Mouse (Mus musculus) kidney, postnatal 0 days (tissue): ENCODE measurements around the gene Tac4. TPM values are rescaled to one million over a fixed set of nuclear protein-coding genes. Genes with fewer than 3 reads are reported as not detected.

Experiments
- ATAC-seq: fragments of 200-750 bp; cut with Nextera tagmentation; replicated peaks from 2 replicates; pipeline ENCODE4 v1.8.0; 2017; ENCODE audit warnings: low read depth, moderate number of reproducible peaks, moderate TSS enrichment, moderate library complexity; ENCODE audit not compliant: low FRiP score
- DNase-seq: peaks from one replicate; pipeline ENCODE4 v3.0.0-alpha.2; 2016; ENCODE audit warnings: low spot score
- H3K27ac ChIP-seq: fragments of 300-500 bp; sonication (generic); 2 replicates; pipeline ENCODE4 v1.5.1; 2014; ENCODE audit warnings: mild to moderate bottlenecking
- H3K27me3 ChIP-seq: fragments of 300-500 bp; sonication (generic); 2 replicates; pipeline ENCODE4 v1.6.1; 2014; ENCODE audit warnings: low read length, mixed read lengths; ENCODE audit not compliant: insufficient read depth
- H3K36me3 ChIP-seq: fragments of 300-500 bp; sonication (generic); 2 replicates; pipeline ENCODE4 v1.6.1; 2014; ENCODE audit warnings: low read length, mixed read lengths; ENCODE audit not compliant: insufficient read depth
- H3K4me1 ChIP-seq: fragments of 300-500 bp; sonication (generic); replicated peaks from 2 replicates; pipeline ENCODE4 v1.6.1; 2014; ENCODE audit warnings: antibody characterized with exemption, low read length, mixed read lengths; ENCODE audit not compliant: insufficient read depth
- H3K4me2 ChIP-seq: fragments of 300-500 bp; sonication (generic); 2 replicates; pipeline ENCODE4 v1.6.1; 2014; ENCODE audit warnings: mild to moderate bottlenecking, low read length, moderate library complexity, mixed read lengths
- H3K4me3 ChIP-seq: fragments of 300-500 bp; sonication (generic); replicated peaks from 2 replicates; pipeline ENCODE4 v1.5.1; 2014; ENCODE audit warnings: low read depth, low read length
- H3K9ac ChIP-seq: fragments of 300-500 bp; sonication (generic); 2 replicates; pipeline ENCODE4 v1.6.1; 2014; ENCODE audit warnings: low read depth, low read length
- H3K9me3 ChIP-seq: fragments of 300-500 bp; sonication (generic); replicated peaks from 2 replicates; pipeline ENCODE4 v1.6.1; 2016; ENCODE audit warnings: low read length, inconsistent platforms, mixed read lengths
- CTCF ChIP-seq: IDR thresholded peaks from 2 replicates; pipeline ENCODE4 v1.5.1; 2016; ENCODE audit warnings: antibody characterized with exemption, low read depth, mild to moderate bottlenecking, moderate library complexity
- WGBS: fragments of 180-500 bp; shearing (Covaris S2); extraction: QIAGEN DNeasy Blood & Tissue Kit; methylation state at CpG from one replicate; pipeline ENCODE4 v1.1.7; 2014; 5-methylcytosine and 5-hydroxymethylcytosine counted together
- polyA plus RNA-seq: library from polyadenylated mRNA; unstranded; fragments of >200 nt; fragmentation: Nextera tagmentation; extraction: Ambion mirVana; gene quantifications from 2 replicates; pipeline ENCODE4 v1.2.1, GENCODE M21; 2015

Gene Tac4
- polyA plus RNA-seq, 1 experiment from 2014 or later: 0.09 TPM

GRCm38 (mm10) chr11:95318116-95318515, 56.8 kb downstream of the Tac4 start:
- TF ChIP-seq CTCF: no peak
- 71% methylated on average over 9 of the region's 9 CpGs for WGBS
- H3K9ac ChIP-seq: no peak overlapping the region
- no peak for ATAC-seq
- no peaks in the 10 kb centered on the region for H3K27me3 ChIP-seq
- no peak overlapping the region for H3K4me2 ChIP-seq
- no peak overlapping the region for H3K27ac ChIP-seq
- H3K36me3 ChIP-seq: no peaks in the 10 kb centered on the region
- no peak for DNase-seq
- no peaks in the 10 kb centered on the region for H3K4me1 ChIP-seq
- no peaks in the 10 kb centered on the region for H3K9me3 ChIP-seq
- H3K4me3 ChIP-seq: no peak overlapping the region

Other genes with a start within 250 kb of the Tac4 start
- gene Pdk2, start 220.2 kb upstream of the Tac4 start, polyA plus RNA-seq: 94.5 and 94.7 TPM in 2 replicates
- 24.4 and 26.1 TPM in 2 replicates for gene Itga3, start 184.7 kb upstream of the Tac4 start, polyA plus RNA-seq
- gene Dlx3, start 141.4 kb upstream of the Tac4 start, polyA plus RNA-seq: 0.45 and 0.62 TPM in 2 replicates
- gene Dlx4, start 115.3 kb upstream of the Tac4 start, polyA plus RNA-seq: not detected in 2 replicates
- gene Kat7, start 48.7 kb downstream of the Tac4 start, polyA plus RNA-seq: 49.0 and 52.1 TPM in 2 replicates
- gene Fam117a, start 75.5 kb downstream of the Tac4 start, polyA plus RNA-seq: 8.7 and 10.0 TPM in 2 replicates
- 103 and 104 TPM in 2 replicates for gene Slc35b1, start 123.2 kb downstream of the Tac4 start, polyA plus RNA-seq
- gene Spop, start 152.6 kb downstream of the Tac4 start, polyA plus RNA-seq: 77.8 and 90.8 TPM in 2 replicates